Mouse (Mus musculus): ENCODE data around the gene Cldn22.
"Not testable (repeated sequence)": the region's sequence is repeated elsewhere in the genome, so short reads cannot be mapped to it uniquely, and the experiment has no call there.

The Cldn22 gene

GRCm38 (mm10) chr8:47824182-47824581 lies at the start of gene Cldn22:
Cldn22 (plus strand) TSS chr8:47824482.
- no peak for DNase-seq (ENCODE audit: low spot score in 2 of 2)

- no peak for DNase-seq (ENCODE audit: low spot score in 2 of 2)
These were observed 46.9 kb upstream of the Cldn22 start for GRCm38 (mm10) chr8:47777415-47777814.

- no peak for DNase-seq (ENCODE audit: low spot score in 2 of 2)
These were observed 44.7 kb upstream of the Cldn22 start for GRCm38 (mm10) chr8:47779589-47779988.

GRCm38 (mm10) chr8:47781881-47782280 lies 42.4 kb upstream of the Cldn22 start:
- DNase-seq (ENCODE audit: low spot score in 2 of 2), result no peak

GRCm38 (mm10) chr8:47783544-47783943 lies 40.7 kb upstream of the Cldn22 start:
- no peak for DNase-seq (ENCODE audit: low spot score in 2 of 2)

- no peak for DNase-seq (ENCODE audit: low spot score in 2 of 2)
These were observed 40.3 kb upstream of the Cldn22 start for GRCm38 (mm10) chr8:47783944-47784343.

- DNase-seq (ENCODE audit: low spot score in 2 of 2), result no peak
These were observed 39.8 kb upstream of the Cldn22 start for GRCm38 (mm10) chr8:47784436-47784835.

GRCm38 (mm10) chr8:47786323-47786722 lies 38.0 kb upstream of the Cldn22 start:
- no peak for DNase-seq (ENCODE audit: low spot score in 2 of 2)

GRCm38 (mm10) chr8:47787705-47788104 lies 36.6 kb upstream of the Cldn22 start:
- DNase-seq (ENCODE audit: low spot score in 2 of 2), result no peak

- DNase-seq (ENCODE audit: low spot score in 2 of 2), result no peak
These were observed 32.3 kb upstream of the Cldn22 start for GRCm38 (mm10) chr8:47791986-47792385.

- DNase-seq (ENCODE audit: low spot score in 2 of 2), result no peak
These were observed 24.8 kb upstream of the Cldn22 start for GRCm38 (mm10) chr8:47799438-47799837.

- no peak for DNase-seq (ENCODE audit: low spot score in 2 of 2)
These were observed 21.9 kb upstream of the Cldn22 start for GRCm38 (mm10) chr8:47802349-47802748.

- no peak for DNase-seq (ENCODE audit: low spot score in 2 of 2)
These were observed 20.0 kb upstream of the Cldn22 start for GRCm38 (mm10) chr8:47804262-47804661.

GRCm38 (mm10) chr8:47809970-47810665 lies 14.2 kb upstream of the Cldn22 start:
- DNase-seq (ENCODE audit: low spot score in 2 of 2), result no peak

- no peak for DNase-seq (ENCODE audit: low spot score in 2 of 2)
These were observed 13.6 kb upstream of the Cldn22 start for GRCm38 (mm10) chr8:47810666-47811015.

GRCm38 (mm10) chr8:47811221-47811620 lies 13.1 kb upstream of the Cldn22 start:
- no peak for DNase-seq (ENCODE audit: low spot score in 2 of 2)

GRCm38 (mm10) chr8:47819034-47819433 lies 5.2 kb upstream of the Cldn22 start:
- no peak for DNase-seq (ENCODE audit: low spot score in 2 of 2)

GRCm38 (mm10) chr8:47820914-47821772 lies 3.1 kb upstream of the Cldn22 start:
- DNase-seq (ENCODE audit: low spot score in 2 of 2), result no peak

- DNase-seq (ENCODE audit: low spot score in 2 of 2), result no peak
These were observed 2.4 kb upstream of the Cldn22 start, which contains the start of gene Cldn24 for GRCm38 (mm10) chr8:47821843-47822242. Cldn24 (plus strand) TSS chr8:47822143.

GRCm38 (mm10) chr8:47822541-47822940 lies 1.7 kb upstream of the Cldn22 start:
- not testable (repeated sequence) for DNase-seq (ENCODE audit: low spot score in 2 of 2)

GRCm38 (mm10) chr8:47823777-47824176 lies 505 bp upstream of the Cldn22 start:
- no peak for DNase-seq (ENCODE audit: low spot score in 2 of 2)

GRCm38 (mm10) chr8:47825596-47825995 lies 1.3 kb downstream of the Cldn22 start:
- DNase-seq (ENCODE audit: low spot score in 2 of 2), result no peak

- no peak for DNase-seq (ENCODE audit: low spot score in 2 of 2)
These were observed 2.6 kb downstream of the Cldn22 start for GRCm38 (mm10) chr8:47826911-47827310.

Measured in thymus, postnatal 10 days (tissue).